Mouse (Mus musculus): ENCODE results near the gene Veph1.

Gene Veph1

GRCm38 (mm10) chr3:66102599-66102932 lies 194.1 kb downstream of the Veph1 start:
- in situ Hi-C loops (cut with MboI, MseI), result no loop called here

DNA sequence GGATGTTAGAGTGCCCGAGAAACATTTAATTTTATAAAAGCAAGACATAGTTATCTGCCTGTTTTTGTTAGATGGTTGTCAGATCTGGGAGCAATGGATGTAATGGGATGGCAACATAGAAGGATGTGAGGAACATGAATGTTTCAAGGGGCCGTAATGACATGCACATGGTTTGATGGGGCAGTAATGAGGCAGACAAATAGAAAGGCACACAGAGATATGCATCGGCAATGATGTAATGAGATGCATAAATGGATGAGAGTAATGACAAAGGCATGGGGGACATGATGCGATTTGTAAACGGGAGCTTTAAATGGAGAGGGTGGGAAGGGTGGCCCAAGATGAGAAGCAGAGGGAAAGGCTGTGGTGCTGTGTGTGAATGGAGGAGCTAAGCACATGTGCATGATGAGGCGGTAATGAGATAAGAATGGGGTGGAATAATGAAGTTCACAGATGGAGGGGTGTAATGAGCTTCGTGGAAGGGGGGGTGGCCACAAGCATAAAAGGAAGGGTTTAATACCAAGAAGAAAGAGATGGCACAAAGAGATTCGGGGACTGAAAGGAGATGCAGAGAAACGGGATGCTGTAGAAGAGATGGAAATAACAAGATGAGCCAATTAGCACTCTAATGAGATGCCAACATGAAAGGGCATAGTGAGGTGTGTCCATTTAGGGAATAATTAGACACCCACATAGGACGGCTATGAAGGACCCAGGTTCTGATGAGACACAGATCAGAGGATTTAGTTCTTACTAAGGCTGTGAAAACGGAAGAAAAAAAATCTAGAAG lies 194.6 kb downstream of the Veph1 start:
- in situ Hi-C loops (cut with MboI, MseI), result no loop called here

DNA sequence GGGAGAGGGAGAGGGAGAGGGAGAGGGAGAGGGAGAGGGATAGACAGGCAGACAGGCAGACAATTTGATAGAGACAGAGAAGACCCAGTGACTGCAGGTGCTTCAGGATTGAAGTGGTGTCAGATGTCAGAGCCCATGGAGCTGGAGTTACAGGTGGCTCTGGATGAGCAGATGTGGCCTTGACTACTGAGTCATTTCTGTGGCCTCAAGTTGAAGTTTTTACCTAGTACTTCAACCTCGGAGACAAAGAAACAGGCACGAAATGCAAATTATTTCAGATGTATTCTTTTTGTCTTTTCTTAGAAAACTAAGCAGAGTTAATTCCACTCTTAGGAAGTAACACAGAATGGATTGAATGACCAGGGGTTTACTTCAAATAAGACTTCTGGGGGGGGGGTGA lies 195.6 kb downstream of the Veph1 start:
- in situ Hi-C loops (cut with MboI, MseI), result no loop called here

DNA sequence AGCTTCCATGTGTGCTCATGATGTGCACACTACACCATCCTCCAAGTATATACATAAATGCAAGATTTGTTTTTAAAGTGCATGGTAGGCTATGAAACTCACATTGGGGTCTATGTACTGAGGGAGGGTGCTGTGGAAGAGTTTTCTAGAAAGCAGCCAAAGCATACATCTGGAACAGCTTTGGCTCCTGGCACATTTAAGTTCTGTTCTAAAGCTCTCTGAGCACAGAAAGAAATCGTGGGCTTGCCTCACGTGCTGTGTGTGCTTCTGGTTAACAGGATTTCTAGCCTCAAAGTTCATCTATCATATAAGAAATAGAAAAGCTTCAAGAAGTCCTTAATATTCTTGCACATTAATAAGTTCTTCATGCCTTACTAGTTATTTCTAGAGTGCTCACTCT lies 204.9 kb downstream of the Veph1 start:
- in situ Hi-C loops (cut with MboI, MseI), result no loop called here

GRCm38 (mm10) chr3:66087608-66088007 lies 209.0 kb downstream of the Veph1 start:
- in situ Hi-C loops (cut with MboI, MseI), result no loop called here

GRCm38 (mm10) chr3:66083856-66084255 lies 212.8 kb downstream of the Veph1 start:
- in situ Hi-C loops (cut with MboI, MseI), result no loop called here

GRCm38 (mm10) chr3:66083407-66083806 lies 213.2 kb downstream of the Veph1 start:
- in situ Hi-C loops (cut with MboI, MseI), result no loop called here

DNA sequence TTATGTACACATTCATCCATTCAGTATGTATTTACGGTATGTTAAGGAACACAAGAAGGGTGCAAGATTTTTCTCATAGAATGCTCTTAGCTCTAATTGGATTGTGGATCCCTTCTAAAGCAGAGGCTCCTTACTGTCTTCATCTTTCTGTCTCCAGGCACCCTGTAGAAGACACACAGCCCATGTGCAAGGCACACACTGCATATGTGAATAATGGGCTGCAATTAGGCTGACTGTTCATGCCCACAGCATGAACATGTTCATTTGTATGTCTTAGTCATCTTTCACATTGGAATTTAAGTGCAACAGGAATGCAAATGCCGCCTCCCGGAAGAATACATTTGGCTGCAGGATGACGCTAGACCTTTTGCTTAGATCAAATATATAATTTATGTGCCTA lies 213.7 kb downstream of the Veph1 start:
- in situ Hi-C loops (cut with MboI, MseI), result no loop called here

DNA sequence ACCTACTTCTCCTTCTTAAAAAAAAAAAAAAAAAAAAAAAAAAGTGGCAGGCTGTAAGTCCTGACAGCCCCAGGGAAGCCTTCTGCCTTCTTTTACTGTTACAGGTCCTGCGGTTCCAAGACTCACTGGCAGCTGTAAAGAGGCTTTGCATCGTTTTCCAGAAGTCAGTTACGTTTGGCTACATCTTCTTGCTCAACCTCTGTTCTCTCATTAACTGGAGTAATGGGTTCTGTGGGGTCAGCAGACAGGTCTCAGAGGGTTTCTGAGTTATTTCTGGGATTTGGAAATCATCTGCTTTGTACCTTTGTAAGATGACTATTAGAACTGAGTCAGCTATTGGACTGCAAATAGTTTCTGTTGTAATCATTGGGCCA lies 215.3 kb downstream of the Veph1 start:
- in situ Hi-C loops (cut with MboI, MseI), result no loop called here

- in situ Hi-C loops (cut with MboI, MseI), result no loop called here
These were observed 215.8 kb downstream of the Veph1 start for GRCm38 (mm10) chr3:66080631-66081362.

- in situ Hi-C loops (cut with MboI, MseI), result no loop called here
These were observed 216.8 kb downstream of the Veph1 start for GRCm38 (mm10) chr3:66079886-66080285.

DNA sequence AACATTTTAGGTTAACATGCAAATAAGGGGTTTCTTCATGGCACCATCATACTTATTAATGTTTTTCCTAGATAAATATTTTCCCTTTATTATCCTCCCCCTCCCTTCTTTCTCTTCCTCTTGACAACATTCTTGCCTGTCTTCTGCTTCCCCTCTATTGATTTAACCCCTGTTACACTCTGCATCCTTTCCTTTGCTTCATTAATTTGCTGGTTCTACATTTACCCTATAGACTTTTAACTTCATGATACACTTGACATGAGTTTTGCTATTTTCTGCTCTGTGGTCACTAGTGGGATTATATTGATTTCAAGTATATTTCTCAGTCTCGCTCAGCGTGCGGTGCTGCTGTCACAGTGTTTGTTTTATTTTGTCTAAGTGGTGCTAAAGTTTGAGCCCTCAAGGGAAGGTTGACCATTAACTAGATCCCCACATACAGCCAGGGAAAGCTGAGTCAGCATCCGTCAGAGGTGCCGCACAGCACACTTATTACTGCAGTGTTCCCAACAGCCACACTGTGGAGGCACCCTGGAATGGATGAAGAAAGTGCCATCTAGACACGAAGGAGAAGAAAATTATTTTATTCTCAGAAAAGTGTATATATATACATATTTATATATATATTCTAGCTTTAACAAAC lies 217.6 kb downstream of the Veph1 start:
- in situ Hi-C loops (cut with MboI, MseI), result no loop called here

GRCm38 (mm10) chr3:66078026-66078721 lies 218.5 kb downstream of the Veph1 start:
- in situ Hi-C loops (cut with MboI, MseI), result no loop called here

- in situ Hi-C loops (cut with MboI, MseI), result no loop called here
These were observed 226.4 kb downstream of the Veph1 start for GRCm38 (mm10) chr3:66070274-66070673.

GRCm38 (mm10) chr3:66063881-66064280 lies 232.8 kb downstream of the Veph1 start:
- in situ Hi-C loops (cut with MboI, MseI), result no loop called here

DNA sequence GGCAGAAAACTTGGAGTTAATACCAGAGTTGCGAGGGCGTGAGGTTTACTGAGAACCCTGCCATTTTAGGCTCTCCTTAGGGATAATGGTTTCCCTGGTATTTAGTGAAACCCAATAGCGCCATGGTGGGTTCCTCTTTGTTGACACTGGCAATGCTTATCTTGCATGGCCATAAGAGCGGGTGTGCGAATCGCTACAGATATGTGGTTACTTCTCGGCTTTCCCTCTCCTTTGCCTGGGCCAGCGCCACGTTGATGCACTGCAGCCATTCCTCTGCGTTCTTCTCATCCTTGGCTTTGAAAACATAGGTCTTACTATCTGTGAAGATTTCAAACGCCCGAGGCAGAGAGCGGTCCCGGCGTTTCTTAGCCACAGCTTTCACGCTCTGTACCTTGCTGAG lies 239.7 kb downstream of the Veph1 start:
- in situ Hi-C loops (cut with MboI, MseI), result no loop called here

DNA sequence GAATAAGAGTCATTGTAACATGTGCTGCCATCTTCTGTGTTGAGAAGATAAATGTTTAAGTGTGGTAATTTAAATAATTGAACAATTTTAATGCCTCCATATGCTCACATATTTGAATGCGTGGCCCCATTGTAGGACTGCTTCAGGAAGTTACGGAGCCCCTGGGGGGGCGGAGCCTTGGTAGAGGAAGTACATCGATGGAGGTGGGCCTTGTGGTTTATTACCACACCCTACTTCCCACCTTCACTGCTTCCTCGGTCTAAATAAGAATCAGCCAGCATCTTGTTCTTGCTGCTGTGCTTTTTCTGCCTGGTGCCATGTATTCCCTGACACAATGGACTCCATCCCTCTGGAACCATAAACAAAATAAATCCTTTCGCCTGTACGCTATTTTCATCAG lies 241.0 kb downstream of the Veph1 start:
- in situ Hi-C loops (cut with MboI, MseI), result no loop called here

GRCm38 (mm10) chr3:66050092-66050886 lies 246.3 kb downstream of the Veph1 start:
- in situ Hi-C loops (cut with MboI, MseI), result no loop called here

DNA sequence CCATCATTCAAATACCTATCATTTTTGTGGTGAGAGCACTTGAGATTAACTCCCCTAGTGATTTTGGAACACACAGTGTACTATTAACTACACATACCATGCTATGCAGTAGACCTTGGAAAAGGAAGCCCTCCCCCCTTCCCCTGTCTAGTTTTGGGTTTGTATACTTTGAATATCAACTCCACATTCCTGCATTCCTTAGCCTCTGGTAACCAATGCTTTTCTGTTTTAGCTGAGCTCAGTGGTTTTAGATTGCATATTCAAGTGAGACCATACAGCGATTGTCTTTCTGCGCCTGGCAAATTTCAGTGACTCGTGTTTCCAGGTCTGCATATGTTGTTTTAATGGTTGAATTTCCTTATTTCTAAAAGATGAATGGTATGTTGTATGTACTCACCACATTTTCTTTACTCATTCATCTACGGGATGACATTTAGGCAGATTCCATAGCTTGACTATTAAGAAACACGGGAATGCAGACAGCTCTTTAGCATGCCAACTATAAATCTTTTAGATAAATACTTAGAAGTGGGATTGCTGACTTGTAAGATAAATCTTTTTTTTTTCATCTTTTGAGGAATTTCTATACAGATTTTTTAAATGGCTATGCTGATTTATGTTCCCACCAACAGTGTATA lies 255.7 kb downstream of the Veph1 start:
- in situ Hi-C loops (cut with MboI, MseI), result no loop called here

- in situ Hi-C loops (cut with MboI, MseI), result no loop called here
These were observed 261.4 kb downstream of the Veph1 start for GRCm38 (mm10) chr3:66035226-66035625.

GRCm38 (mm10) chr3:66033346-66033745 lies 263.3 kb downstream of the Veph1 start:
- in situ Hi-C loops (cut with MboI, MseI), result no loop called here

Data from regulatory T cell (primary cell).